Mouse (Mus musculus) bone marrow macrophage, adult 2 months (primary cell): Measurements from ENCODE around the gene Ppm1e. TPM values are rescaled to one million over a fixed set of nuclear protein-coding genes. Genes with fewer than 3 reads are reported as not detected.

Experiments used
- H3K27ac ChIP-seq: 2 replicates; pipeline ENCODE4 v1.5.1; 2012; ENCODE audit warnings: low read depth, low read length; ENCODE audit not compliant: insufficient read depth
- H3K4me1 ChIP-seq: 2 replicates; pipeline ENCODE4 v1.6.1; 2012; ENCODE audit warnings: low read length; ENCODE audit not compliant: control insufficient read depth, insufficient read depth
- H3K4me3 ChIP-seq: 2 replicates; pipeline ENCODE4 v1.5.1; 2012; ENCODE audit warnings: mild to moderate bottlenecking, low read length, moderate library complexity; ENCODE audit not compliant: insufficient read depth
- CTCF ChIP-seq: IDR thresholded peaks from 2 replicates; pipeline ENCODE4 v1.5.1; 2012; ENCODE audit warnings: low read depth, mild to moderate bottlenecking, low read length, moderate library complexity
- POLR2A ChIP-seq: IDR thresholded peaks from 2 replicates; pipeline ENCODE4 v1.6.1; 2012; ENCODE audit warnings: mild to moderate bottlenecking, low read depth, low read length, borderline replicate concordance
- polyA plus RNA-seq: library from polyadenylated mRNA; stranded (reverse); fragments of >200 nt; gene quantifications from 2 replicates; pipeline ENCODE4 v1.2.4, GENCODE M21; 2012; ENCODE audit not compliant: missing spikeins, insufficient read depth, insufficient read length

Gene Ppm1e
- polyA plus RNA-seq, 1 experiment: 0.15 TPM

DNA sequence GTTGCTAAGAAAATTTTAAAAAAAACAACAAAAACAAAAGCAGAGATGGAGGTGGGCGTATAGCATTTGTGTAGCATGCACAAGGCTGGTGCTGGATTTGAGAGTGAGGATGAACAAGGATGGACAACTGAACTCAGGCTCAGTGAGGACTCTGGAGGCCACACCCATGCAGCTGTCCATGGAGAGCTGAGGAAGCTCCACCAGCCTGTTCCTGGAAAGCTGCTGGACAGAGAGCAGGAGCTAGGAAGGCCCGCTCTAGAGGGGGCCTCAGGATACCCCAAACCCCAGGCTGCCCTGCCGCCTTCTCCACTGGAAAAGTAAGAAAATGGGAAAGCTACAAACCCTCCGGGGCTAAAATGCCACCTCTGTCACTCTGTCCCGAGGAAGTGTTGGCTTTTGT is 101.5 kb downstream of the Ppm1e start:
- Histone ChIP-seq H3K4me1 (no peaks in the 10 kb centered on the region), H3K27ac (no peak overlapping the region), H3K4me3 (no peak overlapping the region)
- TF ChIP-seq CTCF: no peak

DNA sequence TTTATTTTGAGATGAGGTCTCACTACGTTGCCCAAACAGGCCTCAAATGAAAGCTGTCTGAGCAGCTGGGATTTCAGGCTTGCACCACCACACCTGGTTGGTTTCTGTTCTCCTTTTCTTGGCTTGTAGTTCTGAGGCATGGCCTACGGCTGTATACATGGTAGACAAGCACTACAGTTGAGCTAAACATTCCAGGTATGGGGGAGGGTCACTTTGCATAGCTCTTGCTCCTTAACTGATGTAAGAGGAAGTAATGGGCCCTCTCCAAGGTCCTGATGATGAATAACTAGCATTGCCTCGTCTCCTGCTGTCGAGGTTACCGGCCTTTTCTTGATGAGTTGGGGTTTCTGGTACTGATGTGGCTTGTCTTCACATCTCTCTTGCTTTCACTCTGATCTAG is 104.7 kb downstream of the Ppm1e start:
- no peak for TF ChIP-seq POLR2A
- no peak for TF ChIP-seq CTCF

DNA sequence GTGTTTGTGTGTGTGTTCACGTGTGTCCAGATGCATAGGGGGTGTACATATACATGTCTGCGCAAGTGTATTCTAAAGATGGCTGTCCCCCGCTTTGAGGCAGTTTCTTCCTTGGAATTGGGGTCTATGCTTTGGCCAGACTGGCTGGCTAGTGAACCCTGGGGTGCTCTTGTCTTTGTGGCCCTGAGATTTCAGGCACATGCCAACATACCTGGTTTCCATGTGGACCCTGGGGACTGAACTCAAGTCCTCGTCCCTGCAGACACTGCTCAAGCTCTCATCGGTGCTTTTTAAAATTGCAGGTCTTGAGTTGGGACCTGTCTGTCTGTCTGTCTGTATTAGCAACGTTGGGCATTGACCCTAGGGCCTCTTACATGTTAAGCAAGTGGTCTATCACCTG is 105.5 kb downstream of the Ppm1e start:
- no peaks in the 10 kb centered on the region for H3K4me1 ChIP-seq
- TF ChIP-seq CTCF (no peak), POLR2A (no peak)
- H3K4me3 ChIP-seq: no peak overlapping the region
- no peak overlapping the region for H3K27ac ChIP-seq

More for the DNA sequence above, 104.7 kb downstream of the Ppm1e start:
- no peaks in the 10 kb centered on the region for H3K4me1 ChIP-seq
- no peak overlapping the region for H3K4me3 ChIP-seq
- H3K27ac ChIP-seq: no peak overlapping the region

DNA sequence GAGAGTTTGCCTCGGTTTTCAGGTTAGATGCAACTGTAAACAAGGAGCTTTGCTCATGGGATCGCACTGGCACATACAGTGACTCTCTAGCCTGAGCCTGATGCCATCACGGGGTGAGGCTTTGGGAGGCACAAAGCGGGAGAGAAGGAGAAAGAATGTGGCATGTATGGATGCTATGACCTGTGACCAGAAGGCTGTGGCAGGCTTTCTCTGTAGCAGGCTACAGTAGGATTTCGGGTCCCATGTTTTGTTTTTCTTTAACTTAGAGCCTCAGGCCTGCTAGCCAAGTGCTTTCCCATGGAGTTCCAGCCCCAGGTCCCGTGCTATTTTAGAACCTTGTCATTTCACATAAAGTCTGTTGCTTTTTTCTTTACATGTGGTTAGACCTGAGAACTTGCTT is 108.7 kb downstream of the Ppm1e start:
- Histone ChIP-seq H3K27ac (no peak overlapping the region), H3K4me1 (no peaks in the 10 kb centered on the region), H3K4me3 (no peak overlapping the region)
- TF ChIP-seq POLR2A: no peak
- TF ChIP-seq CTCF: no peak

DNA sequence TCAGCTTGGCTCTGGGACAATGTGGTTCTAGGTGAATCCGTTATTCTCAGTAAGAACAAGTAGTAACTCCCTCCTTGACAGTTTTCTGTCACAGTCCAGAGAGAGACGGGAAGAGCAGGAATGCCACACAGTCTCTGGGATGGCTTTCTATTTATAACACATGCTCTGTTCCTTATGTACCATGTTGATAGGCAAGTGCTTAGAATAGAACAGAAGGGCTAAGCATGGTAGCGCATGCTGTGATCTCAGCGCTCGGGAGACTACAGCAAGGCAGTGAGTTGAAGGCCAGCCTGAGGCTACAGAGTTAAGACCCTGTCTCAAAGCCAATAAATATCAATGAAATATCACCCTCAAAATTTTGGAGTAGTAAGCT is 111.3 kb downstream of the Ppm1e start:
- Histone ChIP-seq H3K4me1 (no peaks in the 10 kb centered on the region), H3K4me3 (no peak overlapping the region), H3K27ac (no peak overlapping the region)
- TF ChIP-seq CTCF (no peak), POLR2A (no peak)

DNA sequence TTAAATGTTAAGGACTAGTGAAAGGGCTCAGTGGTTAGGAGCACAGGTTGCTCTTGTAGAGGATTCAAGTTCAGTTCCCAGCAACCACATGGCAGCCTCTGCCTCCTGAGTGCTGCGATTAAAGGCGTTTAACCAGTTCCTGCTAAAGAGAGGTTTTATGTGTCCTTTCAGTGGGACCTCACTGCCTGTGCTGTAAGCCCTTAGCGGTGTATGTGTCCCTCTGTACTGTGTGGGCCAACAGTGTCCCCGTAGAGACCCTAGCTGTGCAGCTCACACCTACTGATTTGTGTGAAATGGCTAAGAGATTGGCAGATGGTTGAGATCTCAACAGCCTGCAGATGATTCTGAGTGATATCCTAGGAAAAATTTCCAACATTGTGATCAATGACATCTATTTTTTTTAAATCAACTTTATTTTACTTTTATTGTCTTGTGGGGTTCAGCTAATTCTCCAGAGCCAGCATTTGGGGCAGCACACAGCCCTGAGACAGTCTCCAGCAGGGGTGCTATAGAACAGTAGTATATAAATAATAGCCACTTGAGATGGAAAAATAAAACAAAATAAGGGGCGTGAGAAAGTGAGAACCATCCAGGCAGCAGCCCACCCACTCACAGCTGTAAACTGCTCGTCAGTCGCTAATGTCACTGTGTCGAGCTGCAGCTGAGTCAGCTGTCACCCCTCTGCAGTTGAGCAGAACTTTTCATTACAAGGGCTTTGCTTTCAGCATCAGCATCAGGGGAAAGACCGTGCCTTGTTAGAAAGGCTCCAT is 111.9 kb downstream of the Ppm1e start:
- Histone ChIP-seq H3K27ac (no peak overlapping the region), H3K4me1 (no peaks in the 10 kb centered on the region), H3K4me3 (no peak overlapping the region)
- TF ChIP-seq CTCF: no peak

DNA sequence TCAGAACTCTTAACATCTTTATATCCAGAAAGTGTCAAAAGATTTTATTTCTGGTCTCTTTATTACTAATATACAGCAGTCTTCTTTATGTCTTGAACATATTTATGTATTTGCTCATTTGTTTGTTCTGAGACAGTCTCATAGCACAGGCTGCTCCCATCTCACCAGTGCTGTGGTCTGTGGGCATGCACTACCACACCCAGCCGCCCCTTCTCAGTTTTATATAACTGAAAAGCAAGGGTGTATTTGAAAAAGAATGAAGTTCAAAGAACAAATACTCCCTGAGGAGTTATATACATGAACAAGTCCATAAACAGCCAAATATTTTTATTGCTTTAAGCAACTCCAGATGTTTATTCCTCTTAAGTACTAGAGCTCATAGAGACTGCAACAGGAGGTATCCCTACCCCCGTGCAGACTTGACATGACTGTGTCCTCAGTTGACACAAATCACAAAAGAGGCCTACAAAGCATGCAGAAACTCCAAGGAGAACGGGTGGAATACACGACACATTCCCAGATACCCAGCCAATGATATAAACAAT is 112.6 kb downstream of the Ppm1e start:
- Histone ChIP-seq H3K4me3 (no peak overlapping the region), H3K4me1 (no peaks in the 10 kb centered on the region), H3K27ac (no peak overlapping the region)
- TF ChIP-seq CTCF: no peak
- no peak for TF ChIP-seq POLR2A

DNA sequence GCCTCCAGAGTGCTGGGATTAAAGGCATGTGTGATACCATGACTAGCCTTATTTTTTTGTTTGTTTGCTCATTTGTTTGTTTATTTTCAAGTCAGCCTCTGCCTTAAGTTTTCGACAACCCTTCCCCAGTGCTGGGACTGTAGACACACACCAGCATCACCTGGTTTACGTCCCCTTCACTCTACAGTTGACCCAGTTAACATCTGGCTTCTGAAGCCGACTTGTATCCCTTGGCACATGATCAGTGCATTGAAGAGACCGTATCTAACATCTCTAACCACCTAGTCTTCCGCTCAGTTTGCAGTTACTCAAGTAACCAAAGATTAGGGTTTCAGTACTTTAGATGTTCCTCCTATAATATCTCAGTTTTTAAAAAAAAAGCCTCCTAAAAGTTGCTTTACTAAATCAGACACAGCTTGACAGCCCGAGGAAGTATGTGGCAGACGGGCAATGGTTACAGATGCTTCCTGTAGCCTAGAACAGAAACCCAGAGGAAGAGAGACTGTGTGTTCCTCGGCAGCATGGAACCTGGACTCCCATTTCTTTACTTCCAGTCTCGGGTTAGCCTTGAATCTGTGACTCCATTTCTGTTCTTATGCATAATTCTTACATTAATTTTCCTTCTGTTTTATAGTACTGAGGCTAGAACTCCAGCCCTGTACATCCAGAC is 113.5 kb downstream of the Ppm1e start:
- no peak for TF ChIP-seq POLR2A
- TF ChIP-seq CTCF: no peak
- Histone ChIP-seq H3K4me3 (no peak overlapping the region), H3K27ac (no peak overlapping the region), H3K4me1 (no peaks in the 10 kb centered on the region)

DNA sequence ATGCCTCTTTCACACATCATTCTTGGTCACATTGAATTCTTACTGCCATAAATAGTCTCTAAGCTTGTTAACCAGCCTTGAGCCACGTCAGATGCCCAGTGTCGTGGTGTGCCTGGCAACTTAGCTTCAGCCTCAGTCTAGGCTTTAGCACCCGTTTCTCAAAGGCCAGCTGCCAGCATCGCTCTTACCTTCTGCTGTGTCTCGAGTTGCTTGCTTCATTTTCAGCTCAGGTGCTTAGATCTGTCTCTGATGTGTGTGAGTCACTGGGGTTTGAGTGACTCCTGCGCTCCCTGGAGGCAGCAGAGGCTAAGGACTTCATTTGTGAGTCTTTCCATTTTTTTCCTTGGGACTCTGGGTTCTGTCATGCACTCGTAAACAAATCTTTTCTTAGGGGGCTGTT is 117.6 kb downstream of the Ppm1e start:
- TF ChIP-seq CTCF: no peak
- no peak for TF ChIP-seq POLR2A
- no peak overlapping the region for H3K27ac ChIP-seq
- no peaks in the 10 kb centered on the region for H3K4me1 ChIP-seq
- H3K4me3 ChIP-seq: no peak overlapping the region

DNA sequence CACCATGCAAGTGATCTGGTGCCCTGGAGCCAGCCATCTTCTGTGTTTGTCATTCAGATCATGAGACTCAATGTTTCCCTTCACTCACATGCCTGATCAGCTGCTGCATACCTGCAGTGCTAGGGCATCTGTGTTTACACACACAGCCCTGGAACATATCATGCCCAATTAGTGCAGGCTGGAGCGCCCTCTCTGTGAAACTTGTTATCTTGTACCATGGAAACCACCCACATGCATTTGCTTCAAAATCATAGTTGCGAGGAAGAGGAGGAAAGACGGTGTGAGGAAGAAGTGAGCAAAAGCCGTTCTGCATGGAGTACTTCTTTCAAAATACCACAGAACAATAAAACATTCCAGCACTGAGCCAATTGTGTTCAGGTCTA is 118.0 kb downstream of the Ppm1e start:
- Histone ChIP-seq H3K4me1 (no peaks in the 10 kb centered on the region), H3K4me3 (no peak overlapping the region), H3K27ac (no peak overlapping the region)
- TF ChIP-seq CTCF: no peak
